Mouse (Mus musculus) heart, adult 8-10 months (tissue): ENCODE results near the gene Chac1. TPM values are rescaled to one million over a fixed set of nuclear protein-coding genes. Genes with fewer than 3 reads are reported as not detected.

Source experiments
- DNase-seq: peaks from one replicate; pipeline ENCODE4 v3.0.0; 2022; ENCODE audit warnings: low spot score
- total RNA-seq, 4 experiments: library from RNA; stranded (reverse); gene quantifications; 2 replicates each; pipeline ENCODE4 v1.2.4; 2022

Chac1 gene
- total RNA-seq, 4 experiments from 2014 or later = 2.8 to 15.4 (median 5.2) TPM

- no peak for DNase-seq
Observed at GRCm38 (mm10) chr2:119370116-119370515, 19.1 kb downstream of the Chac1 start.

DNA sequence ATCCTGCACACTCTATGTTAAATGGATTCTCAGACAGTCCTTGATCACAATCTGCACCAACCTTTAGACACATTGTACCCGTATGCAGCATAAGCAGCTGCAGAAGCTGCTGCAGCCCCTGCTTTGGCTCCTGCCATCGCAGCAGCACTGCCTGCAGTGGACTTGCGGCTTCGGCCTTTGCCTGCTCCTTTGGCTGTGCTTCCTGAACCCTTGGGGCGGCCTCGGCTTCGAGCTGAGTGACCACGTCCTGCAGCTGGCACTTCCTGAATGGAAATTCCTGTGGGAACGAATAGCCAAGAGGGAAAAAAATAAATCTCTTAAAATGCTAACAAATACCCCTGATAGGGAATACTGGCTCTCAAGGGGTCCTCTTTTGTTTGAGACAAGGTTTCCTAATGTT is 26.3 kb downstream of the Chac1 start:
- no peak for DNase-seq

DNA sequence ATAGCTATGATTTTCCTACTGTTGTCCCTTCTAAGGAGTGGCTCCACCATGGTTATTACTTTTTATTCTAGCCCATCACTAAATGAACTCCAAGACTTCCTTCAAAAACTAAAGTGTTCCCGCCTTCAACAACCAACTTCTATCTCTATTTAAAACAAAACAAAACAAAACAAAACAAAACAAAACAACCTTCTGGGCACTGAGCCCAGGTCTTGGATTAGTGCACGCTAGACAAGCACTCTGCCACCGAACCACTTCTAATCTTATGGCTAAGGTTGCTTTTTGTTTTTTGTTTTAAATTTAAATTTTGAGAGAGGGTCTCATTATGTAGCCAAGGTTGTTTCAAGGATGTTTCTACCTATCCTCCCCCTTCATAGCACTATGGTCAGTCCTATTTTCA is 26.8 kb downstream of the Chac1 start:
- no peak for DNase-seq

DNA sequence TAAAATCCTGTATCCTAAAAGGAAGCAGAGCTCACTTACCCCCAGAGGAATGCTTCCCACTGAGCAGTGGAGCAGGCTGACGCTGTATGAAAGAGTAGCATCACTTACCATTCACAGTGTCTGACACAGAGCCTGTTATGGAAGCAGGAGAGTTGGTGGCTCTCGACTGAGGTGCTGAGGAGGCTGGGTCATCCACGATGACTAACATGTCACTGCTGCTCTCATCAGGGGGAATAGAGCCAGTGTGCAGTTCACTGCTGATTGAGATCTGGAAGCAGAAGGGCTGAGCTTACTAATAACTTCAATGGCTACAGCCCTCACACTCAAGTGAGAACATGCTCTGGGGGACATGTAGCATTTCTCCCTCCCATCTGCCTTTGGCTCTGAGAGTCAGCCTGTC is 28.4 kb downstream of the Chac1 start:
- DNase-seq = no peak

GRCm38 (mm10) chr2:119388266-119388665 is 37.2 kb downstream of the Chac1 start:
- no peak for DNase-seq

GRCm38 (mm10) chr2:119389992-119390391 is 39.0 kb downstream of the Chac1 start:
- no peak for DNase-seq

GRCm38 (mm10) chr2:119398252-119398651 is 47.2 kb downstream of the Chac1 start:
- DNase-seq = no peak

DNA sequence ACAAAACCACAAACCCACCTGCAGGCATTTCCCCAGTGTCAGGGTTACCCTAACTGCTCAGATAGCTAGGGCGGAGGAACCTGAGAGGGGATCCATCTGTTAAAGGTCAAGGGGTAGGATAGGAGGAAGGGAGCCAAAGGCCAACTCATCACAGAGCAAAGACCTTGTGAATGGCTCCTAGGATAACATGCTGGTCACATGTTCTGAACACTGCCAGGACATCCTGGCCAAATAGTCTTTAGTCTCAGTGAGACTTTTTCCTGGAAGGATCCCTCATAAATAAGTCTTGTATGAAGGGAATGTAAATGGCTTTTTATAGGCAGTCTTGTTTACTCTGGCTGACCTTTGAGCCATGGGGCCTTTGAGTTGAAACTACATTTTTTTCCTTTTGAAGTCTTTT is 47.6 kb downstream of the Chac1 start:
- DNase-seq = no peak

GRCm38 (mm10) chr2:119399313-119399712 is 48.3 kb downstream of the Chac1 start:
- DNase-seq = no peak

Other genes starting within 250 kb of the Chac1 start
- under 1 TPM; 0.22 to 0.60 (median 0.28) TPM for gene Rad51, start 238.4 kb upstream of the Chac1 start, total RNA-seq
- gene Rmdn3, start 194.2 kb upstream of the Chac1 start, total RNA-seq = 10 to 100 TPM; 15.3 to 25.2 (median 17.5) TPM
- gene Gchfr, start 183.5 kb upstream of the Chac1 start, total RNA-seq = 10 to 100 TPM; 10.9 to 12.5 (median 11.4) TPM
- gene Gm14137, start 176.7 kb upstream of the Chac1 start, total RNA-seq = not detected
- gene Zfyve19, start 142.6 kb upstream of the Chac1 start, total RNA-seq = 10 to 100 TPM in 2 of 4 experiments, 1 to 10 TPM in 2; 7.8 to 14.3 (median 10.0) TPM
- gene Dnajc17, start 142.4 kb upstream of the Chac1 start, total RNA-seq = 10 to 100 TPM in 1 of 4 experiments, 1 to 10 TPM in 3; 7.6 to 11.2 (median 9.0) TPM
- gene Ppp1r14d, start 121.3 kb upstream of the Chac1 start, total RNA-seq = not detected
- under 1 TPM in 1 of 4 experiments, not detected in 3; 0.14 TPM for gene Spint1, start 113.9 kb upstream of the Chac1 start, total RNA-seq
- not detected for gene Rhov, start 80.0 kb upstream of the Chac1 start, total RNA-seq
- 10 to 100 TPM; 12.5 to 14.0 (median 13.6) TPM for gene Vps18, start 62.5 kb upstream of the Chac1 start, total RNA-seq
- 10 to 100 TPM; 12.1 to 18.7 (median 18.6) TPM for gene Dll4, start 25.4 kb upstream of the Chac1 start, total RNA-seq
- gene Ino80, start 126.5 kb downstream of the Chac1 start, total RNA-seq = 10 to 100 TPM; 11.5 to 12.9 (median 12.0) TPM
- gene Exd1, start 196.4 kb downstream of the Chac1 start, total RNA-seq = 1 to 10 TPM in 1 of 4 experiments, under 1 TPM in 3; 0.13 to 1.4 (median 0.55) TPM
- 10 to 100 TPM; 84.3 to 96.9 (median 85.1) TPM for gene Chp1, start 196.5 kb downstream of the Chac1 start, total RNA-seq